Mouse (Mus musculus): ENCODE results near the gene Mpi.

DNA sequence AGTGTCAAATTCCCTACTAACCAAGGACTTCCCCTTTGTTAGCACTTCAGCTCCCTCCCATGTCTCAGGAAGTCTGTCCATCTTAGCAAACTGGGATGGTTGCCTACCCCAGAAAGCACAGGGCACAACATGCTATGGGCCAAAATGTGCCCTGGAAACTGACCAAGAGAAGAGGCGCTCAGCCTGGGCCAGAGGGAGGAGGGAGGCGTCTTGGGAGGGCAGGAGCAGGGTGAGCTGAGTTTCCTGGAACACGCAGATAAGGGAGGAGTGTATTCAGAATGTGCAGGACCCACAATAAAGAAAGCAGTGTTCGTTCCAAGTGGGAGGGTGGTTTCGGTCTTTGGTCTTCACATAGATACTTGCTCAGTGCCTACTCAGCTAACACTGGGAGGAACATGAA lies 5.3 kb downstream of the Mpi start:
- no peak for TF ChIP-seq EP300 (IDR thresholded peaks at IDR 0.05; ENCODE audit: low read depth)
- TF ChIP-seq CTCF (IDR thresholded peaks at IDR 0.05; ENCODE audit: low read depth): no peak
